Mouse (Mus musculus) CH12.LX (cell line): Measurements from ENCODE around the gene Atf4. TPM values are rescaled to one million over a fixed set of nuclear protein-coding genes. Genes with fewer than 3 reads are reported as not detected.

Experiments
- DNase-seq: peaks from one replicate; pipeline ENCODE4 v3.0.0-alpha.2; 2013; ENCODE audit errors: extremely low read depth
- H3K27ac ChIP-seq: 2 replicates; pipeline ENCODE4 v1.5.1; 2012; ENCODE audit warnings: low read depth, mild to moderate bottlenecking, control low read depth, moderate library complexity; ENCODE audit not compliant: insufficient read depth
- H3K27me3 ChIP-seq: replicated peaks from 2 replicates; pipeline ENCODE3; 2012; ENCODE audit warnings: inconsistent platforms
- H3K36me3 ChIP-seq, 2 experiments: replicated peaks in 1 of 2; 2 replicates each; pipeline versions ENCODE3 to v1.6.1; 2012; ENCODE audit warnings: inconsistent platforms in 1 of 2, low read length in 1 of 2, mild to moderate bottlenecking in 1 of 2, mixed read lengths in 1 of 2, moderate library complexity in 1 of 2; ENCODE audit not compliant: control insufficient read depth in 1 of 2, insufficient read depth in 1 of 2
- H3K4me1 ChIP-seq, 2 experiments: 2 replicates each; pipeline ENCODE4 v1.6.1; 2012; ENCODE audit warnings: inconsistent platforms in 1 of 2, moderate library complexity in 1 of 2; ENCODE audit not compliant: insufficient read depth in 2 of 2, control insufficient read depth in 1 of 2
- H3K4me2 ChIP-seq: 2 replicates; pipeline ENCODE4 v1.6.1; 2012; ENCODE audit warnings: low read depth, mild to moderate bottlenecking, control low read depth; ENCODE audit not compliant: poor library complexity, insufficient read depth, severe bottlenecking
- H3K4me3 ChIP-seq, 3 experiments: fragments of 150-350 bp in 1 of 3; sonication (generic) in 1 of 3; replicated peaks in 1 of 3; 2 replicates each; pipeline versions ENCODE3 to v1.5.1; 2011 to 2012; ENCODE audit warnings: low read depth in 2 of 3, low read length in 2 of 3, mild to moderate bottlenecking in 2 of 3, moderate library complexity in 2 of 3, control low read depth in 1 of 3, improper control_type of control experiment in 1 of 3, inconsistent platforms in 1 of 3, mixed read lengths in 1 of 3; ENCODE audit not compliant: poor library complexity in 1 of 3
- H3K79me2 ChIP-seq: replicated peaks from 2 replicates; pipeline ENCODE4 v1.6.1; 2012; ENCODE audit warnings: mild to moderate bottlenecking, moderate library complexity; ENCODE audit not compliant: control insufficient read depth, poor library complexity, insufficient read depth, severe bottlenecking; ENCODE audit errors: extremely low read depth
- H3K9ac ChIP-seq: 2 replicates; pipeline ENCODE4 v1.6.1; 2012; ENCODE audit warnings: low read depth, mild to moderate bottlenecking, control low read depth, moderate library complexity; ENCODE audit not compliant: insufficient read depth
- H3K9me3 ChIP-seq: replicated peaks from 2 replicates; pipeline ENCODE3; 2012; ENCODE audit warnings: low read length, inconsistent platforms, mixed read lengths
- CTCF ChIP-seq, 2 experiments: IDR thresholded peaks in 1 of 2; conservative IDR thresholded peaks in 1 of 2; 2 replicates each; pipeline ENCODE4 v1.5.1; 2011 to 2012; ENCODE audit warnings: low read depth in 2 of 2, low read length in 2 of 2, improper control_type of control experiment in 1 of 2, inconsistent platforms in 1 of 2, mild to moderate bottlenecking in 1 of 2, moderate library complexity in 1 of 2
- E2F4 ChIP-seq: IDR thresholded peaks from 2 replicates; pipeline ENCODE4 v1.6.1; 2011; ENCODE audit warnings: low read depth, low read length, improper control_type of control experiment; ENCODE audit not compliant: insufficient replicate concordance
- MXI1 ChIP-seq: IDR thresholded peaks from 2 replicates; pipeline ENCODE4 v1.6.1; 2011; ENCODE audit warnings: mild to moderate bottlenecking, low read depth, low read length, improper control_type of control experiment
- RAD21 ChIP-seq: IDR thresholded peaks from 2 replicates; pipeline ENCODE4 v1.6.1; 2011; ENCODE audit warnings: low read depth, mild to moderate bottlenecking, low read length, improper control_type of control experiment, moderate library complexity
- SMC3 ChIP-seq: IDR thresholded peaks from 2 replicates; pipeline ENCODE4 v1.6.1; 2011; ENCODE audit warnings: low read depth, low read length, improper control_type of control experiment
- TBP ChIP-seq: conservative IDR thresholded peaks from 2 replicates; pipeline ENCODE4 v1.6.1; 2011; ENCODE audit warnings: low read depth, low read length, improper control_type of control experiment
- ZNF384 ChIP-seq: IDR thresholded peaks from 2 replicates; pipeline ENCODE4 v1.6.1; 2012; ENCODE audit warnings: low read depth, low read length, improper control_type of control experiment, inconsistent platforms
- dilution Hi-C: fragments of 300-500 bp; cut with MboI; formaldehyde crosslinking; loops from 2 replicates; pipeline ENCODE4 v1.14.3; 2020; ENCODE audit warnings: low sequenced_read_pairs; ENCODE audit not compliant: extremely low pct_unique_long_range_greater_than_20kb, extremely low pct_ligation_motif_present
- in situ Hi-C: fragments of 300-500 bp; cut with MboI; formaldehyde crosslinking; loops from 3 replicates; pipeline ENCODE4 v1.14.3; 2019; ENCODE audit warnings: low sequenced_read_pairs, low pct_ligation_motif_present, low pct_unique_long_range_greater_than_20kb, mixed read lengths
- polyA plus RNA-seq: library from polyadenylated mRNA; unstranded; fragments of >175 nt; gene quantifications from 2 replicates; pipeline ENCODE4 v1.2.1, GENCODE M21; 2012; ENCODE audit warnings: low read depth; ENCODE audit not compliant: insufficient read length
- total RNA-seq, 2 experiments: library from RNA; depleted of rRNA; stranded (reverse); fragments of 300-350 nt in 1 of 2; fragments of >200 nt in 1 of 2; gene quantifications; 2 replicates each; pipeline ENCODE4 v1.2.3; 2012 to 2014

The Atf4 gene
- total and polyA plus RNA-seq, 3 experiments = 357 to 819 (median 486) TPM

DNA sequence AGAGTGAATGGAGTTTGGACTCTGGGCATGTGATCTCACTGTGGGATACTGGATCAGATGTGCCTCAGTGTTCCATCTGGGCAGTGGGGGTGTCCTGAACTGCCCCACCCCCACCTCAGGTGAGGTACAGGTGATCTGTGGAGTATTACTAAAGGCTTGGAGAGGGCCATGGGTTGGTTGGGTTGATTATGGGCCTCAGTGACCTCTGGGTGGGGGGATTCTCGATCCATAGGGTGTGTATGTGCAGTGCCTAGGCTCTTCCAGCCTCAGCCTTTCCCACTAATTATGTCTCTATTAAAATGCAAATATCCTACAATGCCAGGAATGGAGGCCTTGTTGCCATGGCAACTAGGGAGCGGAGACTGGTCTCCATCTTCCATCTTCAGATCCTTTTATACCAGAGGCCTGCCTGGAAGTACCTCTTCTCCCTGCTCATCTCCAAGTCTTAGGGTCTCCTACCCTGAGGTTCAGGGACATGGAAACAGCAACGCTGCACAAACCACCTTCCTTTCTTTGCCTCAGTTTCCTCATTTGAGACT, 16.9 kb downstream of the Atf4 start:
- no peak for TF ChIP-seq SMC3
- no peak for TF ChIP-seq ZNF384
- TF ChIP-seq TBP = no peak
- H3K4me1 ChIP-seq = no peaks in the 10 kb centered on the region
- no peak overlapping the region for H3K4me3 ChIP-seq
- H3K36me3 ChIP-seq = no peaks in the 10 kb centered on the region
- H3K9ac ChIP-seq = no peak overlapping the region
- dilution Hi-C loops (no loop called here), in situ Hi-C loops (loop anchor here (25.0 kb wide), 1 partner anchor 690 kb away; no protein-coding TSS in a partner anchor)
- no peak overlapping the region for H3K27ac ChIP-seq
- peaks cover 64% of the 10 kb centered on the region for H3K27me3 ChIP-seq
- DNase-seq = no peak
- peaks cover 22% of the 10 kb centered on the region for H3K9me3 ChIP-seq
- no peaks in the 10 kb centered on the region for H3K79me2 ChIP-seq
- no peak overlapping the region for H3K4me2 ChIP-seq

DNA sequence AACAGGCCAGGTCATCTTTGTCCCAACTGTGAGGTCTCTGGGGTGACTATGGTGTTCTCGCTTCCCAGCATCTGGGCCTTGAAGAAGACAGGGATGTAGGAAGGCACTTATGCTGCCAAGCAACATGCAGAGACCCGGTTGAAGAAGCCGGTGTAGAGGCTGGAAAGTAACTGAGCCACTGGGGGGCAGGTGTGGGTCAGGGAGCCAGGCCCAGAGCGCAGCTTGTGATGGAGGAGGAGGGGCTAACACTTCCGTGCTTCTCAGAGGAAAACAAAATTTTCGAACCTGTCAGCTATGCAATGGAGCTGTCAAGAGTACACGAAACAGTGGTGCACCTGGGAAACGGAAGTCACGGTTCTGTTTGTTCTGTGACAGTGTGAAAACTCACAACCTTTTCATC, 22.1 kb downstream of the Atf4 start:
- Histone ChIP-seq H3K27me3 (peaks cover 89% of the 10 kb centered on the region), H3K36me3 (no peaks in the 10 kb centered on the region), H3K9ac (no peak overlapping the region), H3K4me1 (no peaks in the 10 kb centered on the region), H3K9me3 (no peaks in the 10 kb centered on the region), H3K4me2 (no peak overlapping the region), H3K79me2 (no peaks in the 10 kb centered on the region), H3K4me3 (no peak overlapping the region), H3K27ac (no peak overlapping the region)
- in situ Hi-C loops = no loop called here
- peak; percentile 20 for TF ChIP-seq RAD21
- peak in 1 of 2 experiments; percentile 47; a peak in 2 of 4 replicates for TF ChIP-seq CTCF (conservative IDR thresholded peaks at IDR 0.05 in 1 of 2, IDR thresholded peaks at IDR 0.05 in 1 of 2; ENCODE audit: low read depth in 2 of 2, low read length in 2 of 2)
- TF ChIP-seq SMC3 = peak; percentile 29
- no peak for TF ChIP-seq MXI1
- DNase-seq = no peak
- dilution Hi-C loops = no loop called here

DNA sequence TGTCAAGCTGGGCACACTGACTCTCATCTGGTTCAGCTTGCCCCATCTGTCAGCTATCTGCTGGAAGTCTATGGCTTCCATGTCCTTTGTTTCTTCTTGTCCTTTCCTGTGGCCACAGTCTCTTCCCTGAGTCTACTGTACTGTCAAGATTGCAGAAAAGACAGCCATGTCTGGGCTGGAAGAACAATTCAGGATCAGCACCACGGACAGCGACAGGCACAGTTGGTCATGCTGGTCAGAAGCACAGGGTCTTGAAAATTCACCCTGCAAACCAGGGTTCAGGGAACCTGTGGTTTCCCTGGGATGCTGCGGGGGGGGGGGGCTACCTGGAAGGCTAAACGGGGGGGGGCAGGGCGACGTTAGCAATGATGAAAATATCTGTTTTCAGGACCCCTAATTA, 22.6 kb downstream of the Atf4 start:
- H3K36me3 ChIP-seq = no peaks in the 10 kb centered on the region
- no peak overlapping the region for H3K9ac ChIP-seq
- no peak overlapping the region for H3K27ac ChIP-seq
- dilution Hi-C loops = no loop called here
- H3K9me3 ChIP-seq = no peaks in the 10 kb centered on the region
- TF ChIP-seq E2F4 (no peak), MXI1 (peak; percentile 42; the same call in 1 of the 2 replicates)
- H3K4me1 ChIP-seq = no peaks in the 10 kb centered on the region
- peak; percentile 51 for DNase-seq
- in situ Hi-C loops = no loop called here
- no peak overlapping the region for H3K4me2 ChIP-seq
- no peaks in the 10 kb centered on the region for H3K79me2 ChIP-seq
- no peak overlapping the region for H3K4me3 ChIP-seq
- H3K27me3 ChIP-seq = peaks cover 89% of the 10 kb centered on the region
